Mouse (Mus musculus) heart, postnatal 0 days (tissue): ENCODE measurements at regions not wholly inside any gene's neighbourhood (a gene's known extent, or its start where the extent isn't known, plus 50 kb on each side); places are given as distances from the start of the nearest gene placed in this dataset.

ENCODE experiments used
- ATAC-seq: fragments of 200-750 bp; cut with Nextera tagmentation; 2 replicates; pipeline ENCODE4 v1.8.0; 2017; ENCODE audit warnings: low read depth, moderate number of reproducible peaks, moderate library complexity; ENCODE audit not compliant: insufficient read depth
- DNase-seq: peaks from one replicate; pipeline ENCODE4 v3.0.0-alpha.2; 2016; ENCODE audit warnings: low spot score
- H3K27ac ChIP-seq: fragments of 300-500 bp; sonication (generic); 2 replicates; pipeline ENCODE4 v1.5.1; 2014; ENCODE audit warnings: low read depth, mild to moderate bottlenecking
- H3K27me3 ChIP-seq: fragments of 300-500 bp; sonication (generic); 2 replicates; pipeline ENCODE4 v1.6.1; 2014; ENCODE audit warnings: low read length, mixed read lengths; ENCODE audit not compliant: control insufficient read depth, insufficient read depth
- H3K36me3 ChIP-seq: fragments of 300-500 bp; sonication (generic); replicated peaks from 2 replicates; pipeline ENCODE4 v1.6.1; 2014; ENCODE audit warnings: low read length, mixed read lengths; ENCODE audit not compliant: control insufficient read depth, insufficient read depth
- H3K4me1 ChIP-seq: fragments of 300-500 bp; sonication (generic); 2 replicates; pipeline ENCODE4 v1.6.1; 2014; ENCODE audit warnings: antibody characterized with exemption; ENCODE audit not compliant: control insufficient read depth, insufficient read depth
- H3K4me2 ChIP-seq: fragments of 300-500 bp; sonication (generic); 2 replicates; pipeline ENCODE4 v1.6.1; 2014; ENCODE audit warnings: low read depth, mild to moderate bottlenecking, low read length, moderate library complexity
- H3K4me3 ChIP-seq: fragments of 300-500 bp; sonication (generic); 2 replicates; pipeline ENCODE4 v1.5.1; 2014; ENCODE audit warnings: low read depth, low read length
- H3K9ac ChIP-seq: fragments of 300-500 bp; sonication (generic); replicated peaks from 2 replicates; pipeline ENCODE4 v1.6.1; 2014; ENCODE audit warnings: low read depth, low read length, mixed read lengths
- H3K9me3 ChIP-seq: fragments of 300-500 bp; sonication (generic); replicated peaks from 2 replicates; pipeline ENCODE4 v1.6.1; 2016; ENCODE audit warnings: low read length; ENCODE audit not compliant: control insufficient read depth
- CTCF ChIP-seq: IDR thresholded peaks from 2 replicates; pipeline ENCODE4 v1.5.1; 2016; ENCODE audit warnings: antibody characterized with exemption, control low read depth, low read depth
- EP300 ChIP-seq: IDR thresholded peaks from 2 replicates; pipeline ENCODE4 v1.6.1; 2016; ENCODE audit warnings: antibody characterized with exemption, low read depth
- WGBS: fragments of 180-500 bp; shearing (Covaris S2); extraction: QIAGEN DNeasy Blood & Tissue Kit; methylation state at CpG from one replicate; pipeline ENCODE4 v1.1.7; 2014; 5-methylcytosine and 5-hydroxymethylcytosine counted together

DNA sequence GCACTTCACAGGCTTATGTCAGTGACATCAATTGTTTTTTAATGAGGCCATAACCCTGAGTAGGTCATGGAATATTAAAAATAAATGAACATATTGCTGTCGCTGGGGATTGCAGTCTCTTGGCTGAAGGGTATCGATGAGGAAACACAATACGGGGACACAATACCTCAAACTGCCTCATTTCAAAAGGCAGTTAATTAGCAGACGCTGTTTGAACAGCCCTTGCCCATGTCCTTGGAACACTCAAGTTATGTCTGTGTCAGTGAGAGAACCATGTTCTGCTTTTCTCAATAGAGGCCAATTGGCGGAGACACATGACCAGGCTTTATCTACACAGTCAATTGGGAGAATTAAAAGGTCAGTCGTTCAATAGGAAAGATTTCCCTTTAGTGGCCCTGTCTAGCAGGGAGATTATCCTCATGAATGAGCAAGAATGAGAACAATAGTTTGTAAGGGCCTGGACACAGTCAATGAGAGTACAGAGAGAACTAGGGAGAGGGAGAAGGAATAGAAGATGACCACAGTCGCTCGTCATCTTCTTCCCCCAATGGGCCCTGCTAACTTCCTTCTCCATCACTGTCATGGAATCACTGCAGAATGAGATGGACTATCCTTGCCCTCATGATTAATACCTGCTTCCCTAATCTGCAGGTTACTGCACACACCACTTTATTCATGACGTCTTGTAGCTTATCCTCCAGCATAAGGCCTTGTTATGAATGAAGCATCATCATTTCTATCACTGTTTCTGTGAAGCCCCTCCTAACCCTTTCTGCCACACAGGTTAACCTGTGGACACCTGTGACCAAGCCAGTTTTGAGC, 973.6 kb upstream of the Lcorl start:
- no peak for TF ChIP-seq EP300
- TF ChIP-seq CTCF: no peak
- H3K36me3 ChIP-seq: no peaks in the 10 kb centered on the region
- 71% methylated on average over 9 of the region's 9 CpGs for WGBS

DNA sequence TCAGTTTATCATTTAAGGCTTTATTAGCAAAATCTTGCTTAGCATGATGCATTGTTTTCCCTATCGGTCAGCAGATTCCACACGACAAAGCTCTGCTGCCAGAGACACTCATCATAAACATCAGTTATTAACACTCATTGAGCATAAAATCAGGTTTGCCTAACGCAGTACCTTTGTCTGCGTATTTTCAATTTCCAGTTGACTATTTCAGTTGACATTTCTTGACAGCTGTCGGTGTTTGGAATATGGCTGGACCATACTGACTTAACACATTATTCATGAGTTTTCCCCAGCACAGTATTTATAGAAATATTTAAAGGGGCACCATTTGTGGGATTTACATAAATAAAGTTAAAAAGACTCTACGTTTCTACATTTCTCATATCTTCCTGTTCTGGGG, 972.7 kb upstream of the Lcorl start:
- DNase-seq (no peak), ATAC-seq (no peak)
- H3K27me3 ChIP-seq: no peaks in the 10 kb centered on the region
- no peaks in the 10 kb centered on the region for H3K36me3 ChIP-seq
- H3K4me3 ChIP-seq: no peak overlapping the region
- H3K27ac ChIP-seq: no peak overlapping the region
- no peaks in the 10 kb centered on the region for H3K9me3 ChIP-seq
- WGBS: 89% methylated on average over 6 of the region's 6 CpGs
- TF ChIP-seq EP300: no peak
- TF ChIP-seq CTCF: no peak
- H3K9ac ChIP-seq: no peak overlapping the region
- H3K4me2 ChIP-seq: no peak overlapping the region
- H3K4me1 ChIP-seq: no peaks in the 10 kb centered on the region

More for the DNA sequence above, 973.6 kb upstream of the Lcorl start:
- no peaks in the 10 kb centered on the region for H3K9me3 ChIP-seq
- H3K9ac ChIP-seq: no peak overlapping the region
- H3K4me2 ChIP-seq: no peak overlapping the region
- DNase-seq: no peak
- no peak overlapping the region for H3K4me3 ChIP-seq
- H3K4me1 ChIP-seq: no peaks in the 10 kb centered on the region
- no peak for ATAC-seq
- H3K27ac ChIP-seq: no peak overlapping the region
- H3K27me3 ChIP-seq: no peaks in the 10 kb centered on the region

DNA sequence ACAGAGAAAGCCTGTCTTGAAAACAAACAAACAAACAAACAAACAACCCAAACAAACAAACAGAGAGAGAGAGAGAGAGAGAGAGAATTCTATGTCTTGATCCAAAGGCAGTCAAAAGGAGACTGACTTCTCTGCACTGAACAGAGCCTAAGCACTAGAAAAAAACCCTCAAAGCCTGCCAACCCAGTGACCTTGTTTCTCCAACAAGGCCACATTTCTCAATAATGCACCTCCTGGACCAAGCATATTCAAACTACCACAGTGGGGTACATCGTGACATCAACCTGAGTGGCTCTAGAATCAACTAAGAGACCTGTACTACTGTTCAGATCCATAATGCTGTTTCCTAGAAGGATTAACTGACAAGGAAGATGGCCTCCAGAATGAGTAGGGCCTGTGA, 969.0 kb upstream of the Lcorl start:
- ATAC-seq (no peak), DNase-seq (no peak)
- WGBS: 77% methylated on average over 1 of the region's 1 CpGs
- TF ChIP-seq CTCF (no peak), EP300 (no peak)
- Histone ChIP-seq H3K27ac (no peak overlapping the region), H3K27me3 (no peaks in the 10 kb centered on the region), H3K36me3 (no peaks in the 10 kb centered on the region), H3K4me1 (no peaks in the 10 kb centered on the region), H3K9ac (no peak overlapping the region), H3K4me3 (no peak overlapping the region), H3K9me3 (no peaks in the 10 kb centered on the region), H3K4me2 (no peak overlapping the region)

DNA sequence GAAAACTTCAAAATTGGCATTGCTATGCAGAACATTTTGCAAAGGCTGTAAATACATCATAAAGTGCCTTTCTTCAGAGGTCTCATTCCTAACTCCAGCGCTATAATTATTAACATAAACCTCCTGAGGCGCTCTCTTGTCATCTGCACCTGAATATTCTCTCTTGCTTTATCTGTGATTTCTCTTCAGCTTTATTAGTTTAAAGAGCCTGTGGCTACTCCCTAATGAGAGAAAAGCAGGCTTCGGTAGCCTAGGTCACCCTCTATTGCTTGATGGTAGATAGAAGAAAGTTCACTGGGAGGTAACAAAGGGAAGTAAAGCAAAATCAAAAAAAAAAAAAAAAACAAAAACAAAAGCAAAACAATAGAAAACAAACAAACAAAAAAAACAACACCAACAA, 967.5 kb upstream of the Lcorl start:
- Histone ChIP-seq H3K4me2 (no peak overlapping the region), H3K4me1 (no peaks in the 10 kb centered on the region), H3K4me3 (no peak overlapping the region), H3K9ac (no peak overlapping the region), H3K27ac (no peak overlapping the region), H3K27me3 (no peaks in the 10 kb centered on the region), H3K36me3 (no peaks in the 10 kb centered on the region), H3K9me3 (no peaks in the 10 kb centered on the region)
- DNase-seq (no peak), ATAC-seq (no peak)
- no peak for TF ChIP-seq EP300
- WGBS: 82% methylated on average over 3 of the region's 3 CpGs

DNA sequence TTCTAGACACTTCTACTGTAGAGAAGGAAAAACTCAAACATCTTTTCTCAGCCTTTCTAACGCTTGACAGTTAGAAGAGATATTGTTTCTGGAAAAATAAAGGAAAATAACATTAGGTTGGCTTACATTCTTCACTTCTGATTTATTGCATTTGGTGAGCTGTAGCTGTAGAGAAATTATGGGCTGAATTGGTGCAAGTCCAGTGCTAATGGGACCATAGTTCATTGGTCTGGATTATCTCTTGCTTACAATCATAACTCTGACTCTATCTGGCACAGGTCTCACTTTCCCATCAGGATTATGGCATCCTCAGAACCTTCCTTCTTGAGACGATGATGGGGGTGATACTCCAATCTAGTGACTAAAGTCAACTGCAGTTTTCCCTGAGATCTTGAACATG, 937.7 kb upstream of the Lcorl start:
- Histone ChIP-seq H3K36me3 (no peaks in the 10 kb centered on the region), H3K9me3 (no peaks in the 10 kb centered on the region), H3K4me1 (no peaks in the 10 kb centered on the region), H3K27ac (no peak overlapping the region), H3K4me3 (no peak overlapping the region), H3K4me2 (no peak overlapping the region), H3K27me3 (no peaks in the 10 kb centered on the region), H3K9ac (no peak overlapping the region)
- TF ChIP-seq CTCF (no peak), EP300 (no peak)
- WGBS: 85% methylated on average over 2 of the region's 2 CpGs
- DNase-seq: no peak
- no peak for ATAC-seq

DNA sequence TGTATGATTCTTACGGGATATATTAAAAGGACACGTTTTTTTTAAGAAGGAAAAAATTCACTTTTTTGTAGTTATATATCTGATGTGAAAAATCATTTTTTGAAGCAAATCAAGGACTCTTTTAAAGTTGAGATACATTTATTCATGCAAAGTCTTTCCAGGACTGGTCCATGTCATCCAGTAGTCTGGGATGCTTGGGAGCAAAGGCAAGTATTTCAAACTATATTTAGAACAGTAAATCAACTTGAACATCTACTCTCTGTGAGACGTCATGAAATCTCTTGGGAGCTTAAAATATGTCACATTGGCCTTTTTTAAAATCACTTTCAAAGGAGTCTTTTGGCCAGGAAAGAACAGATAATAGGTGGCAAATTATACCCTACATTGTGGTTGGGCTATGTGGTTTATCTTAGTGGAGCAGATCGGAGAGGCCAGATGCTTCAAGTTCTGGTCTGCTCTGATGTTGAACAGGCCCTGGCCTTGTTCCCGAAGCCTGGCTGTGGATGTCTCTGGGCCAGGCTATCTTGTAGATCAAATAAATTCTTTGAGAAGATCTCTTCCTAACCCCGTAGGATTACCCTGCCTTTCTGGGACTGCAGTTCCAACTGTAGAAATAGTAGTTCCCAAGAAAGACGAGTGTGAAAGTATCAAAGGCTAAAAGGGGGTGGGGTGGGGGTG, 936.8 kb upstream of the Lcorl start:
- TF ChIP-seq EP300: no peak
- no peak for TF ChIP-seq CTCF
- Histone ChIP-seq H3K4me1 (no peaks in the 10 kb centered on the region), H3K9me3 (no peaks in the 10 kb centered on the region), H3K36me3 (no peaks in the 10 kb centered on the region), H3K9ac (no peak overlapping the region), H3K4me2 (no peak overlapping the region), H3K4me3 (no peak overlapping the region), H3K27ac (no peak overlapping the region), H3K27me3 (no peaks in the 10 kb centered on the region)
- WGBS: 43% methylated on average over 7 of the region's 7 CpGs
- no peak for DNase-seq
- no peak for ATAC-seq
